Mouse (Mus musculus) thymus, postnatal 14 days (tissue): Measurements from ENCODE around the gene Tex2.

Experiments
- DNase-seq: peaks from one replicate; pipeline ENCODE4 v3.0.0; 2021

Gene Tex2

DNA sequence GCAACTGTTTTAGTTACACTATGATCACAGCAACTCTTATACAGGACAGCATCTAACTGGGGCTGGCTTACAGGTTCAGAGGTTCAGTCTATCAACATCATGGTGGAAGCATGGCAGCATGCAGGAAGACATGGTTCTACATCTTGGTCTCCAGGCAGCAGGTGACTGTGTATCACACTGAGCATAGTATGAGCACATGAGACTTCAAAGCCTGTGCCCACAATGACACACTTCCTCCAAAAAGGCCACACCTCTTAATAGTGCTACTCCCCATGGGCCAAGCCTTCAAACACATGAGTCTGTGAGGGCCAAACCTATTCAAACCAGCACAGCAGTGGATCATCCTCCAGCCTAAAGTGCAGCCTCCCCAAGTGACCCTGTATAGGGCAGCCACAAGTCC, 70.8 kb downstream of the Tex2 start:
- DNase-seq: peak; percentile 53

- peak; percentile 56 for DNase-seq
Measured at GRCm38 (mm10) chr11:106540506-106541268, 72.5 kb downstream of the Tex2 start.

DNA sequence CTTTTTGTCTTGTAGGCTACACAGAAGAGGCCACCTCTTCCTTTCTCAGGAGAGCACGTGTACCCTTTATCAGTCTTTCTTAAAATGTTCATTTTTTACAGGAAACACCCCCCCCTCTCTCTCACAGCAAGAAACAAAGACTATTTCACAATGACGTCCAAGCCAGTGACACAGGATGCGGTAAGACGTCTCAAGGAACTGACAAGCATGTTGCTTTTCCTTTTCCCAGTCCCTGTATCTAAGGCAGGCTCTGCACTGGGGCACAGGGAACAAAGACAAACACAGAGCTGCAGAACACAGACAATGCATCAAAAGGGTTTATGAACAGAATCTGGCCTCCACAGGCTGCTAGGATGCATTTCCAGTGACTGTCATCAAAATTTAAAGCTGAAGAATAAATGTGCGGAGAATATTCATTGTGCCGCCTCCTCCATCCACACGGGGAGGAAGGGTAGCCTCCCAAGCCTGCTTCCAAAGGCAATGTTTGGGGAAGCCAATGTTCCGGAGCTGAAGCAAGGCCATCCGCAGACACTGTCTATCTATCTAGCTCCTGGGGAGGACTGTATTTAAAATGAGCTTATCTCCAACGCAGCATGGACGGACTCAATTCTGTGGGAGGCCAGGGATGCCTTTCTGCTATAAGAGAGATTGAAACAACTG, 76.8 kb downstream of the Tex2 start:
- DNase-seq: peak; percentile 69

- no peak for DNase-seq
Measured at GRCm38 (mm10) chr11:106535660-106536252, 77.5 kb downstream of the Tex2 start.

GRCm38 (mm10) chr11:106532248-106532790, 80.9 kb downstream of the Tex2 start:
- DNase-seq: no peak

GRCm38 (mm10) chr11:106529786-106530185, 83.4 kb downstream of the Tex2 start:
- no peak for DNase-seq

- DNase-seq: no peak
Measured at GRCm38 (mm10) chr11:106529113-106529512, 84.1 kb downstream of the Tex2 start.

GRCm38 (mm10) chr11:106527926-106528325, 85.3 kb downstream of the Tex2 start:
- DNase-seq: no peak

GRCm38 (mm10) chr11:106527147-106527821, 85.9 kb downstream of the Tex2 start:
- DNase-seq: no peak

DNA sequence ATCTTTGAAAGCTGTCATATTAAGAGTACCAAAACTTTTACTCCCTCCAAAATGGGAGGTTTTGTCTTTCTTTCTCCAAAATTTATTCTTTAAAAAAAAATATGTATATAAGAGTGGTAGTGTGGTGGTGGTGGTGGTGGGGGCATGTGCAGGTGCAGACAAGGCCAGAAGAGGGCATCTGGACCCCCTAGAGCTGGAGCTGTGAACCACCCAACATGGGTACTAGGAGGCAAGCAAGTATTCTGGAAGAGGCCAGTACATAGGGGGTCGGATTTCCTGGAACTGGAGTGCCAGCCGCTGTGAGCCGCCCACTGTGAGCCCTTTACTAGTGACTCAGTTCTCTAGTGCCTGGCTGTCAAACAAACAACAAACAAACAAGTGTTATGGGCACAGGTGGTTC, 90.7 kb downstream of the Tex2 start:
- peak; percentile 60 for DNase-seq

DNA sequence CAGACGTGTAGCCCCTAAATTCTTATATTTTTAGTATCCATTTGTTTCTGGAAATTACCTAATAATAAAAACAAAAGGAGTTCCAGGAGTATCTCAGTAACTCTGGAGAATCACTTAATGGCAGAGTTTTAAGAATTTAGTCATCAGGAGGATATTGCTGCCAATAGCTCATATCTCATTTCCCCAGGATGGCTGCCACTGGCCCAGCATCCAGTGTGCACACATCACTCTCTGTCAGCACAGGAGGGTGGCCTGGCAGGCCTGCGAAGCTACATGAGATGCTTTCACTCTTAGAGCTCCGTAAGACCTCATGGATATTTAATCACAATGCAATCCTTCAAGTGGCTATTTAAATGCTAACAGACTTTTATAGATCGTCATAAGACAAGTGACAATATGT, 91.6 kb downstream of the Tex2 start:
- DNase-seq: no peak

DNA sequence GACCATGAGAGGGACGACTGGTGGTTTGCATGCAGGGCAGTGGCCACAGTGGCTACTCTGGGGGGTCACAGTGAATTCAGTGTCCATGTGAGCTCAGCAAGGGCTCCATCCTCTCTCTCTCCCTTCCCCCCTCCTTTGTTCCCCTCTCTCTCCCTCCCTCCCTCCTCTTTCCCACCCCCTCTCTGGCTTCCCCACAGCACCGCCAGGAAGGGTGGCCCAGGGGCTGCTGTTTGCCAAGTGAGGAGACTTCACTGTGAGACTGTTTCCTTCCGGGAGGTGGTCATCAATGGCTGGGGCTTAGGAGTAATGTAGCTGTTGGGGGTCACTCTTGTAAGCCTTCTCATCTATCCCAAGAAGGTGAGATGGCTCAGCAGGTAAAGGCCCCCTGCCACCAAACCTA, 92.8 kb downstream of the Tex2 start:
- DNase-seq: no peak

DNA sequence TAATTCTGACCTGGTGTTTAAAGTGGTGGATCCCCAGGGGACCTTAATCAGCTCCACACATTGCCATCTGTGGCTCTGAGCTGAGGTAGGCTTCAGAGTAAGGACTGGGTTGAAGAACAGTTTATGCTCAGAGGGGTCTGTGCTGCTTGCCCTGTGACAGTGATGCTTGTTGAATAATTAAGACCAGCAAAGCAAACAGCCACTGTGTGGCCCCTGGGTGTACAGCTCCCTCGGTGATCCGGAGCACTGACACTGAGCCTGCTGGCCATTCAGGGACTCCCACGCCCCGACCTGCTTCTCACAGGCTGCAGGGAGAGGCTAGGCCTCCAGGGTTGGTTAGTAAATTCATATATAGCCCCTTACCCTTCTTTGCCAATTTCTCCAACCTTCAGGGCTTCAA, 93.7 kb downstream of the Tex2 start:
- no peak for DNase-seq

- no peak for DNase-seq
Measured at GRCm38 (mm10) chr11:106518391-106518790, 94.8 kb downstream of the Tex2 start.

DNA sequence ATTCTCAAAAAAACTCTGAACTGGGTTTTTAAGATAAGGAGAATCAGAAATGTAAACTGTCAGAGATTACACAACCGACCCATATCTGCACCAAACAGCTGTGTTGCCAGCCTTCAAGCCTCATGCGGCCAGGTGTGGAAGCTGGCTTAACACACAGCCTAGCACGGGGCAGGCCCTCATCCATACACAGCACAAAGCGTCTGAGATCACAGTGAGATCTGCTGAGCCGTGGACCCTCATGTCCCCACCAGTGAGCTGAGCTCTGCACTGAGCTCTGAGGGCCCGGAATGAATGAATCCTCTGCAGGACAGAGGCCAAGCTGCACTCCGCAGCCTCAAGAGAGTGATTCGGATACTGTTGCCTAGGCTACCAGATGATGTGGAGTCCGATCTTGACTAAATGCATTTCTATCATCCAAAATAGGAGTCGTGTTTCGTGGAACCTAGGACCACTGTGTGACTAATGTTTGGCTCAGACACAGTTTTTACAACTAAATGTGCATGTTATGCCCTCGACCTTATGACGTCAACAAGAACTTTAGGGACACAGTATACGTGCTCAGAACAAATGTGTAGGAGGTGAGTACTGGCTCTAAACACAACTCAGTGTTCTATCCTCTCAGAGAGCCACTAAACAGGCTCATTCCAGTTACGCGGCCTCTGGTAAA, 98.0 kb downstream of the Tex2 start:
- DNase-seq: peak; percentile 42

DNA sequence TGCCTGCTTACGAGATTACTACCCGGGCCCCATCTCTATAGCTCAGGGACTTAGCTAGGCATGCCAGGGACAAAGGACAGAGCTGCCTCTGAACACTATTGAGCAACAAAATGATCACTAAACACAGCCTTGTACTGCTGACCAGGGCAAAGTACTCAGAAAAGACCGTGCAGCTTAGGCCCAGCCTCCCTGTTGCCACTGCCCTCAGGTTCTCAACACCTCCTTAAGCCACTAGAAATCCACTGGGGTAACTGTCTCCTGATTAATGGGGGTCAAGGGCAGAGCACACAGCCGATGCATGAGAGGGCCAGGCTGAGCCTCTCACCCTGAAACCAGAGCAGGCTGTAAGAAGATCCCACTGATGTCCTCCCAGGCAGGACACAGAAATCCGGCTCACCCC, 98.8 kb downstream of the Tex2 start:
- no peak for DNase-seq

- peak; percentile 80 for DNase-seq
Measured at GRCm38 (mm10) chr11:106513166-106513565, 100.1 kb downstream of the Tex2 start.

DNA sequence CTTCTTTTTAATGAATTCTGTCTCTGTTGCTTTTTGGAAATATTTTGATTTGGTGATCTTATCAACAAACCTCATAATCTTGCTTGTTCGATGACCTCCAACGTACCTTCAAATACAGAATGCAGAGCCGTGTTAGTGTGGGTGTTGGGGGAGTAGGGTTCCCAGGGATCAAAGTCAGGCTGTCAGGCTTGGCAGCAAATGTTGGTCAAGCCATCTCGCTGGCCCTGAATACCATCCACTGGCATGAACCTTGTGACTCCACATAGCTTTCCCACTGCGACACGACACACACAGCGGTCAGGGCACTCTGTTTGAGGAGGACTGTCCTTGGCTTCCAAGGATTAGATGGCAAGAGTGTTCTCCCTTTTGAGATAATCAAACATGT, 101.2 kb downstream of the Tex2 start:
- DNase-seq: no peak

- no peak for DNase-seq
Measured at GRCm38 (mm10) chr11:106511236-106512005, 101.8 kb downstream of the Tex2 start.

GRCm38 (mm10) chr11:106507638-106508037, 105.6 kb downstream of the Tex2 start:
- DNase-seq: no peak

DNA sequence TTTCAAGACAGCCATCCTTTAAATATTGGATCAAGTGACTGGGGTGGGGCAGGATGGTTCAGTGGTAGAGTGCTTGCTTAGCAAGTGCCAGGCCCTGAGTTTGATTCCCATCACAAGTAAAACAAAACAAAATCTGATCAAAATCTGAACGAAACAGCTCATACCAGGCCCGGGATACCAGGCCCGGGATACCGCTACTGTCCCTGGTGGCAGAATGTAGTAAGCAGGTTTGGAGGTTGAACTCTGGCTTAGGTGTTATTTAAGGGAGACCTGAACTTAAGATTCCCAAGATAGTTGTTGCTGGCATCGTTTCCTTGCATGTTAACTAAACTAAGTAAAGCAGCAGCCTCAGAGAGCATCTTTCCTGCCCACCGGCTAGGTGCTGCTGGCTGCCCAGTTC, 107.0 kb downstream of the Tex2 start:
- DNase-seq: no peak

- no peak for DNase-seq
Measured at GRCm38 (mm10) chr11:106504129-106504528, 109.1 kb downstream of the Tex2 start.
